Mouse (Mus musculus) splenic B cell, adult 2 months (primary cell): ENCODE measurements around the gene Heatr5a.

Source experiments
- DNase-seq: peaks from one replicate; pipeline ENCODE4 v3.0.0-alpha.2; 2011; ENCODE audit warnings: low read depth, low spot score
- H3K27me3 ChIP-seq: 2 replicates; pipeline ENCODE4 v1.6.1; 2012; ENCODE audit warnings: mild to moderate bottlenecking, low read length, moderate library complexity, mixed read lengths; ENCODE audit not compliant: control insufficient read depth, poor library complexity, insufficient read depth, severe bottlenecking
- H3K36me3 ChIP-seq: 2 replicates; pipeline ENCODE4 v1.6.1; 2012; ENCODE audit warnings: mild to moderate bottlenecking, low read length, moderate library complexity, mixed read lengths; ENCODE audit not compliant: control insufficient read depth, poor library complexity, insufficient read depth, severe bottlenecking

Gene Heatr5a

GRCm38 (mm10) chr12:51971070-51971664, at the start of gene Heatr5a:
Gene Heatr5a, minus strand, starts transcription at chr12:51971321.
- DNase-seq = peak; percentile 81
- no peaks in the 10 kb centered on the region for H3K36me3 ChIP-seq
- H3K27me3 ChIP-seq = no peaks in the 10 kb centered on the region

- no peak for DNase-seq
- H3K27me3 ChIP-seq = no peaks in the 10 kb centered on the region
These were observed 43.4 kb upstream of the Heatr5a start for GRCm38 (mm10) chr12:52014494-52015029.

GRCm38 (mm10) chr12:52014044-52014443, 42.9 kb upstream of the Heatr5a start:
- no peak for DNase-seq
- Histone ChIP-seq H3K27me3 (no peaks in the 10 kb centered on the region), H3K36me3 (no peaks in the 10 kb centered on the region)

More at GRCm38 (mm10) chr12:52014494-52015029, 43.4 kb upstream of the Heatr5a start:
- H3K36me3 ChIP-seq = no peaks in the 10 kb centered on the region

- H3K27me3 ChIP-seq = no peaks in the 10 kb centered on the region
- no peak for DNase-seq
- H3K36me3 ChIP-seq = no peaks in the 10 kb centered on the region
These were observed 42.2 kb upstream of the Heatr5a start for GRCm38 (mm10) chr12:52013274-52013673.

- H3K36me3 ChIP-seq = no peaks in the 10 kb centered on the region
- DNase-seq = no peak
- no peaks in the 10 kb centered on the region for H3K27me3 ChIP-seq
These were observed 41.0 kb upstream of the Heatr5a start for GRCm38 (mm10) chr12:52012159-52012558.

- Histone ChIP-seq H3K27me3 (no peaks in the 10 kb centered on the region), H3K36me3 (no peaks in the 10 kb centered on the region)
- DNase-seq = peak; percentile 61
These were observed 39.5 kb upstream of the Heatr5a start for GRCm38 (mm10) chr12:52010630-52010961.

GRCm38 (mm10) chr12:52009928-52010629, 39.0 kb upstream of the Heatr5a start:
- Histone ChIP-seq H3K36me3 (no peaks in the 10 kb centered on the region), H3K27me3 (no peaks in the 10 kb centered on the region)
- DNase-seq = no peak

GRCm38 (mm10) chr12:52006633-52006994, 35.5 kb upstream of the Heatr5a start:
- no peak for DNase-seq

GRCm38 (mm10) chr12:52005877-52006632, 34.9 kb upstream of the Heatr5a start, which contains the start of gene Dtd2:
Gene Dtd2, minus strand, starts transcription at chr12:52006501.
- H3K36me3 ChIP-seq = peaks cover 1% of the 10 kb centered on the region; the same call in 1 of the 2 replicates
- DNase-seq = peak; percentile 94
- no peaks in the 10 kb centered on the region for H3K27me3 ChIP-seq

More at GRCm38 (mm10) chr12:52006633-52006994, 35.5 kb upstream of the Heatr5a start:
- no peaks in the 10 kb centered on the region for H3K27me3 ChIP-seq
- peaks cover 1% of the 10 kb centered on the region; the same call in 1 of the 2 replicates for H3K36me3 ChIP-seq

- peak; percentile 5 for DNase-seq
These were observed 31.6 kb upstream of the Heatr5a start for GRCm38 (mm10) chr12:52002746-52003145.

GRCm38 (mm10) chr12:52001544-52001943, 30.4 kb upstream of the Heatr5a start:
- DNase-seq = peak; percentile 80
- H3K36me3 ChIP-seq = peaks cover 1% of the 10 kb centered on the region; the same call in 1 of the 2 replicates
- H3K27me3 ChIP-seq = no peaks in the 10 kb centered on the region

More at GRCm38 (mm10) chr12:52002746-52003145, 31.6 kb upstream of the Heatr5a start:
- Histone ChIP-seq H3K27me3 (no peaks in the 10 kb centered on the region), H3K36me3 (peaks cover 1% of the 10 kb centered on the region; the same call in 1 of the 2 replicates)

- Histone ChIP-seq H3K27me3 (no peaks in the 10 kb centered on the region), H3K36me3 (no peaks in the 10 kb centered on the region)
- no peak for DNase-seq
These were observed 27.3 kb upstream of the Heatr5a start for GRCm38 (mm10) chr12:51998366-51998932.

GRCm38 (mm10) chr12:51995738-51996536, 24.8 kb upstream of the Heatr5a start:
- H3K27me3 ChIP-seq = no peaks in the 10 kb centered on the region

GRCm38 (mm10) chr12:51990629-51991028, 19.5 kb upstream of the Heatr5a start:
- H3K36me3 ChIP-seq = no peaks in the 10 kb centered on the region
- no peaks in the 10 kb centered on the region for H3K27me3 ChIP-seq
- DNase-seq = no peak

More at GRCm38 (mm10) chr12:51995738-51996536, 24.8 kb upstream of the Heatr5a start:
- no peaks in the 10 kb centered on the region for H3K36me3 ChIP-seq
- DNase-seq = no peak
